Mouse (Mus musculus) liver, embryonic 14.5 days (tissue): Measurements from ENCODE around the gene Zfp30.

Source experiments
- CTCF ChIP-seq: IDR thresholded peaks from 2 replicates; pipeline ENCODE4 v1.5.1; 2016; ENCODE audit warnings: antibody characterized with exemption, low read depth, control low read depth
- EP300 ChIP-seq: IDR thresholded peaks from 2 replicates; pipeline ENCODE4 v1.6.1; 2016; ENCODE audit warnings: antibody characterized with exemption, low read depth

DNA sequence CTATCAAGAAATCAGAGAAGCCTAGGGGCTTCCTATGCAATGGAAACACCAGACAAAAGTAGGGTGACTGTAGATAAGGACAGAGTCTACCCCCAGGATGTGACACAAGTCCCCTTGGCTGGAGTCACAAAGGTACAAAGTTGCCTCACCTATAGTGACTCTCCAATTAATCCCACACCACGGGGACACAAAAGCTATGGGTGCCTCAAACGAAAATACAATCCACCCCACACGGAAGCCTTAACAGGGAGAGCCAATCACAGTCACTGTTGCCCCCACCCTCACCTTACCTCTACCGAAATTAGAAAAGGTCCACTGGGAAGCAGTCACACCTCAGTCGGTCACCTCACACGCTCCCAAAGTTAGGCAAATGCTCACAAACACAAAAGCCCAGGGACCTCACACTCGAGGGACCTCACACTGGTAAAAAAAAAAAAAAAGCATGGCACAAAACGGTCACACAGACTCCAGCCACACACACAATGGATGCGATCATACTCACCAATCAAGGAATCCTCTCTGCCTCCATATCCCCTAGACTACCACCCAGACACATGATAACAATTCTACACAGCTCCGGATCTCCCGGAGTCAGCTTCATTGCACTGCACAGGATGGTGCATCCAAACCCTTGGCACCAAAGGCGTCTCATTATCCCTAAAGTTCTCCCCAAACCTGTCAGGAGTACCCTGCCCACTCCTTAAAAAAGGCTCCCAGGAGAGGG, 31.4 kb downstream of the Zfp30 start:
- TF ChIP-seq CTCF, result no peak
- no peak for TF ChIP-seq EP300
